Mouse (Mus musculus): Measurements from ENCODE around the gene Trmt10c. TPM values are rescaled to one million over a fixed set of nuclear protein-coding genes. Genes with fewer than 3 reads are reported as not detected.
"Not testable (repeated sequence)": the region's sequence is repeated elsewhere in the genome, so short reads cannot be mapped to it uniquely, and the experiment has no call there.

Gene Trmt10c
- polyA plus RNA-seq, 1 experiment = 1.9 TPM

GRCm38 (mm10) chr16:56074565-56074964 is 36.9 kb upstream of the Trmt10c start:
- Histone ChIP-seq H3K36me3 (ENCODE audit: control insufficient read depth, insufficient read depth, low read length) (no peaks in the 10 kb centered on the region), H3K27me3 (ENCODE audit: control insufficient read depth, insufficient read depth, low read length) (no peaks in the 10 kb centered on the region), H3K4me3 (ENCODE audit: control insufficient read depth, low read depth, low read length) (peak overlapping the region; percentile 21), H3K27ac (ENCODE audit: control insufficient read depth, insufficient read depth, low read depth, low read length) (peak overlapping the region; percentile 84), H3K4me1 (ENCODE audit: control insufficient read depth, insufficient read depth, low read length) (peaks cover 10% of the 10 kb centered on the region)
- TF ChIP-seq POLR2A (IDR thresholded peaks at IDR 0.05; ENCODE audit: control insufficient read depth, low read depth, low read length) (no peak), CTCF (IDR thresholded peaks at IDR 0.05; ENCODE audit: control insufficient read depth, insufficient read depth, insufficient replicate concordance, low read depth, low read length) (no peak)

- H3K27me3 ChIP-seq (ENCODE audit: control insufficient read depth, insufficient read depth, low read length) = no peaks in the 10 kb centered on the region
- TF ChIP-seq CTCF (IDR thresholded peaks at IDR 0.05; ENCODE audit: control insufficient read depth, insufficient read depth, insufficient replicate concordance, low read depth, low read length) (no peak), POLR2A (IDR thresholded peaks at IDR 0.05; ENCODE audit: control insufficient read depth, low read depth, low read length) (no peak)
- H3K36me3 ChIP-seq (ENCODE audit: control insufficient read depth, insufficient read depth, low read length) = no peaks in the 10 kb centered on the region
- no peak overlapping the region for H3K4me3 ChIP-seq (ENCODE audit: control insufficient read depth, low read depth, low read length)
- peaks cover 10% of the 10 kb centered on the region for H3K4me1 ChIP-seq (ENCODE audit: control insufficient read depth, insufficient read depth, low read length)
- H3K27ac ChIP-seq (ENCODE audit: control insufficient read depth, insufficient read depth, low read depth, low read length) = no peak overlapping the region
These were observed 36.5 kb upstream of the Trmt10c start for GRCm38 (mm10) chr16:56074122-56074521.

- not testable (repeated sequence) for H3K27ac ChIP-seq (ENCODE audit: control insufficient read depth, insufficient read depth, low read depth, low read length); H3K36me3 ChIP-seq (ENCODE audit: control insufficient read depth, insufficient read depth, low read length); H3K27me3 ChIP-seq (ENCODE audit: control insufficient read depth, insufficient read depth, low read length); H3K4me3 ChIP-seq (ENCODE audit: control insufficient read depth, low read depth, low read length)
- peaks cover 10% of the 10 kb centered on the region for H3K4me1 ChIP-seq (ENCODE audit: control insufficient read depth, insufficient read depth, low read length)
These were observed 35.5 kb upstream of the Trmt10c start for GRCm38 (mm10) chr16:56073150-56073549.

- Histone ChIP-seq H3K4me3 (ENCODE audit: control insufficient read depth, low read depth, low read length) (no peak overlapping the region), H3K4me1 (ENCODE audit: control insufficient read depth, insufficient read depth, low read length) (peaks cover 10% of the 10 kb centered on the region), H3K36me3 (ENCODE audit: control insufficient read depth, insufficient read depth, low read length) (no peaks in the 10 kb centered on the region), H3K27me3 (ENCODE audit: control insufficient read depth, insufficient read depth, low read length) (no peaks in the 10 kb centered on the region), H3K27ac (ENCODE audit: control insufficient read depth, insufficient read depth, low read depth, low read length) (no peak overlapping the region)
- no peak for TF ChIP-seq POLR2A (IDR thresholded peaks at IDR 0.05; ENCODE audit: control insufficient read depth, low read depth, low read length)
- TF ChIP-seq CTCF (IDR thresholded peaks at IDR 0.05; ENCODE audit: control insufficient read depth, insufficient read depth, insufficient replicate concordance, low read depth, low read length) = no peak
These were observed 34.9 kb upstream of the Trmt10c start for GRCm38 (mm10) chr16:56072533-56072932.

DNA sequence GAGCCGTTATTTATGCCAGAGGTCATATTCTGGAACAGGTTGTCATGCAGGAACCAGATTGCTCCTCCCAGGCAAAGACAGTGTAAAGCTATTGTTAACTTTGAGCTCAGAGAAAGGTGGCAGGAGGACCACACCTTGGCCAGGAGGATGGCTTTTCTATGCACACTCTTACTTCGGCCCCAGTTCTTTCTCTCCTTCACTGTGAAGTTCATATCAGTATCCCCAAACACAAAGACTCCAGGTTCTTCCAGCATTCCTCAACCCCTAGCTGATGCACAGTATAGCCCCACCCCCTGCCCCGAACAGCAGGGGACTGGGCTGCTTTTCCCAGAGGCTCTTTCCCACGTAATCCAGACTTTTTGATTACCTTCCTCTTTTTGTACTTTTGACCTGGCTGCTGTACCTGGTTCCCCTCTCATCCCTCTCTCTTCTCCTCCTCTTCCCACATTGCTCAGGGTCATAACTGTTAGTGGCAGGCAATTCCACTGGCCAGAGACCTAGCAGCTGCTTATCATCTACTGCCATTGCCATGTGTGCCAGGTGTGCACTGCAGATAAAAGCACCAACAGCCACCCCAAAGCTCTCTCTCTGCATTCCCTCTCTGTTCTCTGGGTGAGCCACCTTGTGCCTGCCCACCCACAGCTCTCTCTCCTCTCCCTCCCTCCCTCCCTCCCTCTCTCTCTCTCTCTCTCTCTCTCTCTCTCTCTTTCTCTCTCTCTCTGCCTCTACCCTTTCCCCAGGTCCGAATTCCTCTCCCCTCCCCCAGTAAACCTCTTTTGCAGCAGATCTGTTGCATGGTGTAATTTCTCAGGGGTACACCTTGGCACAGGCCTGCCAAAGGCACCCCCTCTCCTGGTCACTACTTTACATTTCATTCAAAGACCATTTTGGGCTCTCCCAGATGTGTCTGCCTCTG is 34.0 kb upstream of the Trmt10c start:
- Histone ChIP-seq H3K27ac (ENCODE audit: control insufficient read depth, insufficient read depth, low read depth, low read length) (no peak overlapping the region), H3K27me3 (ENCODE audit: control insufficient read depth, insufficient read depth, low read length) (no peaks in the 10 kb centered on the region), H3K4me1 (ENCODE audit: control insufficient read depth, insufficient read depth, low read length) (peaks cover 10% of the 10 kb centered on the region), H3K36me3 (ENCODE audit: control insufficient read depth, insufficient read depth, low read length) (no peaks in the 10 kb centered on the region), H3K4me3 (ENCODE audit: control insufficient read depth, low read depth, low read length) (no peak overlapping the region)
- TF ChIP-seq CTCF (IDR thresholded peaks at IDR 0.05; ENCODE audit: control insufficient read depth, insufficient read depth, insufficient replicate concordance, low read depth, low read length) = no peak
- no peak for TF ChIP-seq POLR2A (IDR thresholded peaks at IDR 0.05; ENCODE audit: control insufficient read depth, low read depth, low read length)

GRCm38 (mm10) chr16:56068523-56069070 is 31.0 kb upstream of the Trmt10c start:
- no peaks in the 10 kb centered on the region for H3K4me1 ChIP-seq (ENCODE audit: control insufficient read depth, insufficient read depth, low read length)
- H3K27ac ChIP-seq (ENCODE audit: control insufficient read depth, insufficient read depth, low read depth, low read length) = no peak overlapping the region
- no peaks in the 10 kb centered on the region for H3K27me3 ChIP-seq (ENCODE audit: control insufficient read depth, insufficient read depth, low read length)
- H3K36me3 ChIP-seq (ENCODE audit: control insufficient read depth, insufficient read depth, low read length) = no peaks in the 10 kb centered on the region
- no peak for TF ChIP-seq CTCF (IDR thresholded peaks at IDR 0.05; ENCODE audit: control insufficient read depth, insufficient read depth, insufficient replicate concordance, low read depth, low read length)
- TF ChIP-seq POLR2A (IDR thresholded peaks at IDR 0.05; ENCODE audit: control insufficient read depth, low read depth, low read length) = no peak
- H3K4me3 ChIP-seq (ENCODE audit: control insufficient read depth, low read depth, low read length) = no peak overlapping the region

DNA sequence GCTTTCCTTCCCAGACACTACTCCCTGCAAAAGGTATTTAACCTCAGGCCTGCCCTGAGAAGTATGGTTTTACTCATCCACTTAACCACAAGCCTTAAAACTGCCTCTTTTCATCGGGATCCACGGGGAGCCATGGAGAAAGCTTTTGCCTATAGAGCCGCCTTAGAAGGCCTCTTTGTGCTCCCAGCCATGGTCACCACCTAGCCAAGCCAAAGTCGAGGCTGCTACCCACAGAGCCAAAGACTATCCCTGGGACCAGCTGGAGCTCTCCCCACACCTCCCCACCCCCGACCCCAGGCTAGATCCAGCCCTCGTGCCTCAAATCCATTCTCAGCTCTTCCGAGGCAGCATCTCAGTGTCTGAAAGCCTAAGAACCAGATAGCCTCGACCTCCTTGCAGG is 28.5 kb upstream of the Trmt10c start:
- H3K36me3 ChIP-seq (ENCODE audit: control insufficient read depth, insufficient read depth, low read length) = no peaks in the 10 kb centered on the region
- no peak overlapping the region for H3K27ac ChIP-seq (ENCODE audit: control insufficient read depth, insufficient read depth, low read depth, low read length)
- no peak for TF ChIP-seq POLR2A (IDR thresholded peaks at IDR 0.05; ENCODE audit: control insufficient read depth, low read depth, low read length)
- TF ChIP-seq CTCF (IDR thresholded peaks at IDR 0.05; ENCODE audit: control insufficient read depth, insufficient read depth, insufficient replicate concordance, low read depth, low read length) = no peak
- no peaks in the 10 kb centered on the region for H3K4me1 ChIP-seq (ENCODE audit: control insufficient read depth, insufficient read depth, low read length)
- H3K4me3 ChIP-seq (ENCODE audit: control insufficient read depth, low read depth, low read length) = no peak overlapping the region
- no peaks in the 10 kb centered on the region for H3K27me3 ChIP-seq (ENCODE audit: control insufficient read depth, insufficient read depth, low read length)
